Mouse (Mus musculus): ENCODE results near the gene H60b.

DNA sequence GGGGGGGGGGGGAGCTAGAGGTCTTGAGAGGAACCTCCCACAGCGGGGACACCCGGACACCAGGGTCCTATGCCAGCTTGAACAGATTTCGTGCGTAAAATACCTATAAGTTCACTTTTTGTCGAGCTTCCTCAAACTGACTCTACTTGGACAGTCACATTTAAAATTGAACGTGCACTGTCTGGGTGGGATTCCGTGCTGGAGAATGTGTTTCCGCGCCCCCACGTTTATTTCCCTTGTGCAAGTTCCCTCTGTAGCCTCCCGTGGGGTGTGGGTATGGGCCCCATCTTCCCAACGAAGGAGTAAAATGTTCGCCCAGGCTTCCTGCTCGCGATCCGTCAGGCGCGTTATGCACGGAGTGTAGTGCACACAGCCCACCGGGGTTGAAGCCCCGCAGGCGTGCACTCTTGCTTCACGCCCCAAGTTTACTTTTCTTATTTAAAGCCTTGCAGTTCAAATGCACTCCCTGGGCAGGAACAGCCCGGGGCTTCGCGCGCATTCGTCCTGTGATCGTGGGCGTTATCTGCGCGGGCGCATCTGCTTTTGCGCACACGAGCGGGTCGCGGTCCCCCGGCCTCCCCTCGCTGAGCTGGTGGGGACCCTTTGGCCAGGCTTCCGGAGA lies 115.4 kb downstream of the H60b start:
- TF ChIP-seq HCFC1 (IDR thresholded peaks at IDR 0.05; ENCODE audit: borderline replicate concordance, insufficient read depth, low read length) (no peak), ZNF384 (IDR thresholded peaks at IDR 0.05; ENCODE audit: low read depth, low read length) (no peak), ZC3H11A (IDR thresholded peaks at IDR 0.05; ENCODE audit: borderline replicate concordance, low read depth, low read length) (no peak), MAFK (IDR thresholded peaks at IDR 0.05; ENCODE audit: insufficient read depth, low read depth, low read length) (no peak), CHD2 (IDR thresholded peaks at IDR 0.05; ENCODE audit: low read depth, low read length) (no peak)
